Mouse (Mus musculus) kidney, adult 2 months (tissue): Measurements from ENCODE around the gene Kxd1.

Experiments
- CTCF ChIP-seq: fragments of 200-500 bp; conservative IDR thresholded peaks from 2 replicates; pipeline ENCODE4 v1.5.1; 2011; ENCODE audit warnings: low read depth, mild to moderate bottlenecking, control low read depth, low read length, moderate library complexity, mixed read lengths; ENCODE audit not compliant: insufficient read depth, insufficient read length
- POLR2A ChIP-seq: fragments of 200-500 bp; IDR thresholded peaks from one replicate; pipeline ENCODE4 v1.6.1; 2011; ENCODE audit warnings: low read depth, low read length, control low read depth

DNA sequence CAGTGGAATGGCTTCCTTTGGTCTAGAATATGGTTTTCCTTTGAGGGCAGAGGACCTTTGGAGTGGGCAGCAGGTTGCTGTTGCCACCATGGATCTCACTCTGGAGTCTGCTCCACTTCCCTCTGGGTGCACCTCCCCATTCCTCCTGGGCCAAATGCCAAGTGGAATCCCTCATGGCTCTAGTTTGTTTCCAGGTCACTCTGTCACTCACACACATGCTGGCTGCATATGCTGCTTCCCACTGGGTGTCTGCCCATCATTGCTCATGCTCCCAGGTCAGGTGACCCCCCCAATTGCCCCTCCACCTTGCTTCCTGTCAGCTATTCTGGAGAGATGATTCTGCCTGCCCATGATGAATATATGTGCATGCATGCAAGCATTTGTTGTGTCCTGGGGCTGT, 26.0 kb upstream of the Kxd1 start:
- TF ChIP-seq CTCF (no peak), POLR2A (no peak)
